Mouse (Mus musculus) MEL (cell line): ENCODE results near the gene Grik4. TPM values are rescaled to one million over a fixed set of nuclear protein-coding genes. Genes with fewer than 3 reads are reported as not detected.

Experiments
- DNase-seq: peaks from one replicate; pipeline ENCODE4 v3.0.0; 2011; ENCODE audit warnings: low read depth, low spot score
- H3K27ac ChIP-seq: 2 replicates; pipeline ENCODE4 v1.5.1; 2012; ENCODE audit warnings: low read depth, mild to moderate bottlenecking, control low read depth, low read length, moderate library complexity; ENCODE audit not compliant: control insufficient read depth
- H3K27me3 ChIP-seq, 2 experiments: fragments of 150-350 bp in 1 of 2; sonication (generic) in 1 of 2; 2 replicates each; pipeline ENCODE4 v1.6.1; 2012; ENCODE audit warnings: low read length in 2 of 2, mild to moderate bottlenecking in 2 of 2, improper control_type of control experiment in 1 of 2, moderate library complexity in 1 of 2; ENCODE audit not compliant: insufficient read depth in 2 of 2, control insufficient read depth in 1 of 2
- H3K36me3 ChIP-seq, 2 experiments: 2 replicates each; pipeline ENCODE4 v1.6.1; 2012 to 2014; ENCODE audit warnings: low read length in 2 of 2, improper control_type of control experiment in 1 of 2, inconsistent platforms in 1 of 2, mild to moderate bottlenecking in 1 of 2; ENCODE audit not compliant: insufficient read depth in 2 of 2, control insufficient read depth in 1 of 2
- H3K4me1 ChIP-seq, 2 experiments: fragments of 150-350 bp in 1 of 2; sonication (generic) in 1 of 2; 2 replicates each; pipeline ENCODE4 v1.6.1; 2012; ENCODE audit warnings: low read length in 2 of 2, improper control_type of control experiment in 1 of 2, mild to moderate bottlenecking in 1 of 2; ENCODE audit not compliant: insufficient read depth in 2 of 2, control insufficient read depth in 1 of 2
- H3K4me3 ChIP-seq, 2 experiments: fragments of 150-350 bp in 1 of 2; sonication (generic) in 1 of 2; 2 replicates each; pipeline ENCODE4 v1.5.1; 2012; ENCODE audit warnings: low read depth in 2 of 2, low read length in 2 of 2, mild to moderate bottlenecking in 2 of 2, moderate library complexity in 2 of 2, control low read depth in 1 of 2, improper control_type of control experiment in 1 of 2; ENCODE audit not compliant: control insufficient read depth in 1 of 2, insufficient read depth in 1 of 2
- H3K79me2 ChIP-seq: 2 replicates; pipeline ENCODE4 v1.6.1; 2012; ENCODE audit warnings: mild to moderate bottlenecking, low read length, moderate library complexity; ENCODE audit not compliant: control insufficient read depth, poor library complexity, insufficient read depth
- H3K9ac ChIP-seq: 2 replicates; pipeline ENCODE4 v1.6.1; 2012; ENCODE audit warnings: low read depth, mild to moderate bottlenecking, control low read depth, low read length, moderate library complexity; ENCODE audit not compliant: control insufficient read depth, poor library complexity, severe bottlenecking
- H3K9me3 ChIP-seq: fragments of 150-350 bp; sonication (generic); replicated peaks from 2 replicates; pipeline ENCODE4 v1.6.1; 2012; ENCODE audit warnings: mild to moderate bottlenecking, low read length, improper control_type of control experiment, moderate library complexity; ENCODE audit not compliant: insufficient read depth
- E2F4 ChIP-seq: IDR thresholded peaks from 2 replicates; pipeline ENCODE4 v1.6.1; 2011; ENCODE audit warnings: low read depth, low read length, improper control_type of control experiment, borderline replicate concordance
- ELF1 ChIP-seq: IDR thresholded peaks from 2 replicates; pipeline ENCODE4 v1.6.1; 2014; ENCODE audit warnings: low read depth, mild to moderate bottlenecking, inconsistent platforms, low read length, improper control_type of control experiment, moderate library complexity
- EP300 ChIP-seq, 2 experiments: IDR thresholded peaks; 2 replicates each; pipeline ENCODE4 v1.6.1; 2011; ENCODE audit warnings: improper control_type of control experiment in 2 of 2, low read length in 2 of 2, low read depth in 1 of 2, mild to moderate bottlenecking in 1 of 2
- MAX ChIP-seq: IDR thresholded peaks from 2 replicates; pipeline ENCODE4 v1.6.1; 2011; ENCODE audit warnings: low read length, improper control_type of control experiment
- NRF1 ChIP-seq: IDR thresholded peaks from 2 replicates; pipeline ENCODE4 v1.6.1; 2014; ENCODE audit warnings: low read depth, mild to moderate bottlenecking, inconsistent platforms, low read length, improper control_type of control experiment, moderate library complexity; ENCODE audit not compliant: poor library complexity, insufficient read depth, severe bottlenecking
- POLR2A ChIP-seq, 2 experiments: IDR thresholded peaks; 2 replicates each; pipeline ENCODE4 v1.6.1; 2011 to 2012; ENCODE audit warnings: low read length in 2 of 2, mild to moderate bottlenecking in 2 of 2, control low read depth in 1 of 2, improper control_type of control experiment in 1 of 2, low read depth in 1 of 2, moderate library complexity in 1 of 2; ENCODE audit not compliant: control insufficient read depth in 1 of 2, insufficient read depth in 1 of 2, poor library complexity in 1 of 2
- POLR2AphosphoS5 ChIP-seq: IDR thresholded peaks from 2 replicates; pipeline ENCODE4 v1.6.1; 2012; ENCODE audit warnings: low read depth, borderline replicate concordance, mild to moderate bottlenecking, inconsistent platforms, low read length, moderate library complexity, mixed read lengths
- RAD21 ChIP-seq: IDR thresholded peaks from 2 replicates; pipeline ENCODE4 v1.6.1; 2011; ENCODE audit warnings: mild to moderate bottlenecking, low read depth, low read length, improper control_type of control experiment
- SIN3A ChIP-seq: IDR thresholded peaks from 2 replicates; pipeline ENCODE4 v1.6.1; 2012; ENCODE audit warnings: low read length, improper control_type of control experiment, inconsistent platforms
- SMC3 ChIP-seq: IDR thresholded peaks from 2 replicates; pipeline ENCODE4 v1.6.1; 2011; ENCODE audit warnings: low read depth, low read length, improper control_type of control experiment
- TBP ChIP-seq: IDR thresholded peaks from 2 replicates; pipeline ENCODE4 v1.8.0; 2011; ENCODE audit warnings: low read depth, low read length, improper control_type of control experiment
- TCF12 ChIP-seq: IDR thresholded peaks from 2 replicates; pipeline ENCODE4 v1.6.1; 2014; ENCODE audit warnings: low read depth, mild to moderate bottlenecking, inconsistent platforms, low read length, improper control_type of control experiment, moderate library complexity
- ZMIZ1 ChIP-seq: IDR thresholded peaks from 2 replicates; pipeline ENCODE4 v1.6.1; 2012; ENCODE audit warnings: low read depth, mild to moderate bottlenecking, inconsistent platforms, low read length, improper control_type of control experiment, moderate library complexity
- polyA plus RNA-seq, 2 experiments: library from polyadenylated mRNA; stranded (reverse) in 1 of 2; unstranded in 1 of 2; fragments of >175 nt in 1 of 2; fragments of >200 nt in 1 of 2; gene quantifications; 2 replicates each; pipeline versions ENCODE4 v1.2.1 to v1.2.4; 2012; ENCODE audit warnings: low replicate concordance in 2 of 2, low read depth in 1 of 2; ENCODE audit not compliant: insufficient read length in 2 of 2, insufficient read depth in 1 of 2, missing spikeins in 1 of 2
- total RNA-seq: library from RNA; depleted of rRNA; stranded (reverse); fragments of 300-350 nt; gene quantifications from 2 replicates; pipeline ENCODE4 v1.2.3, GENCODE M21; 2012

The Grik4 gene
- total and polyA plus RNA-seq, 3 experiments, result 0.17 TPM; not detected in 2

DNA sequence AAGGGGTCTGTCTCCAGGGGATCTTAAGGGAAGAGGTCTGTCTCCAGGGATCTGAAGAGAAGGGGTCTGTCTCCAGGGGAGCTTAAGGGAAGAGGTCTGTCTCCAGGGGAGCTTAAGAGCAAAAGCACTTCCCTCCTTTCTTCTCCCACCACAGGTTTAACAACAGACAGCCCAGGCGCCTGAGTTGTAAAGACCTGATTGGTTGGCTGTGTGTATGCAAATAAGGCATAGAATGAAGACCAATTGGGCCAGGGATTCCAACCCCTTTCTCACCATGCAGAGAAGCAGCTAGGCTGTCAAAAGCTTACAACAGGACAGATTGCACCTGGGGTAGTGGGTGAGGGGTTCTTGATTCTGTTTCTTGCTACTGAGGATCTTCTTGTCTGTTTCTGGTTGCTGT, 4.1 kb upstream of the Grik4 start:
- TF ChIP-seq SIN3A (0 out of 2 replicates have a peak, but pooled peaks have one; percentile 50), MAX (0 out of 2 replicates have a peak, but pooled peaks have one; percentile 32), POLR2A (IDR thresholded peaks at IDR 0.05; ENCODE audit: control insufficient read depth in 1 of 2, insufficient read depth in 1 of 2, low read depth in 1 of 2, low read length in 2 of 2, poor library complexity in 1 of 2) (peak in 1 of 2 experiments; percentile 55; a peak in 2 of 4 replicates), RAD21 (no peak; the same call in 1 of the 2 replicates), TBP (no peak; the same call in 1 of the 2 replicates), TCF12 (0 out of 2 replicates have a peak, but pooled peaks have one; percentile 28), ZMIZ1 (no peak), NRF1 (no peak), EP300 (IDR thresholded peaks at IDR 0.05; ENCODE audit: low read depth in 1 of 2, low read length in 2 of 2) (no peak)
- peaks cover 0 to 8% of the 10 kb centered on the region in 2 experiments; a peak in 2 of 4 replicates for H3K36me3 ChIP-seq
- H3K79me2 ChIP-seq, result peaks cover 2% of the 10 kb centered on the region; the same call in 1 of the 2 replicates
- H3K9ac ChIP-seq, result peak overlapping the region; percentile 18; the same call in 1 of the 2 replicates
- H3K9me3 ChIP-seq, result no peaks in the 10 kb centered on the region
- no peaks in the 10 kb centered on the region for H3K27me3 ChIP-seq
- DNase-seq, result peak; percentile 92
- peaks cover 0 to 10% of the 10 kb centered on the region in 2 experiments; a peak in 2 of 4 replicates for H3K4me1 ChIP-seq
- peak overlapping the region in 1 of 2 experiments; percentile 43; a peak in 1 of 4 replicates for H3K4me3 ChIP-seq
- H3K27ac ChIP-seq, result no peak overlapping the region

- Histone ChIP-seq H3K4me3 (peak overlapping the region; percentile 59 to 70), H3K36me3 (peaks cover 0 to 8% of the 10 kb centered on the region in 2 experiments; a peak in 2 of 4 replicates), H3K4me1 (peaks cover 0 to 10% of the 10 kb centered on the region in 2 experiments; a peak in 2 of 4 replicates), H3K9me3 (no peaks in the 10 kb centered on the region), H3K9ac (peak overlapping the region; percentile 91), H3K79me2 (peaks cover 2% of the 10 kb centered on the region; the same call in 1 of the 2 replicates), H3K27me3 (no peaks in the 10 kb centered on the region; a peak in 1 of 4 replicates), H3K27ac (peak overlapping the region; percentile 73)
- TF ChIP-seq MAX, result peak; percentile 77
- TF ChIP-seq POLR2AphosphoS5, result no peak
- no peak for TF ChIP-seq E2F4
- TF ChIP-seq ELF1, result peak; percentile 46; the same call in 1 of the 2 replicates
- peak in 1 of 2 experiments; percentile 38; a peak in 1 of 4 replicates for TF ChIP-seq EP300 (IDR thresholded peaks at IDR 0.05; ENCODE audit: low read depth in 1 of 2, low read length in 2 of 2)
- no peak for TF ChIP-seq SMC3
- peak; percentile 77 for DNase-seq
Observed at GRCm38 (mm10) chr9:42945174-42945573, 881 bp upstream of the Grik4 start.
